Mouse (Mus musculus) heart, embryonic 16.5 days (tissue): ENCODE results near the gene Gm572. TPM values are rescaled to one million over a fixed set of nuclear protein-coding genes. Genes with fewer than 3 reads are reported as not detected.
A peak's percentile ranks its signal among the peaks of the same experiment; 100 is the strongest.

Source experiments
- ATAC-seq: fragments of 200-750 bp; cut with Nextera tagmentation; replicated peaks from 2 replicates; pipeline ENCODE4 v1.8.0; 2017; ENCODE audit warnings: moderate number of reproducible peaks; ENCODE audit not compliant: insufficient read depth, low FRiP score; ENCODE audit errors: extremely low read depth
- H3K27ac ChIP-seq: fragments of 300-500 bp; sonication (generic); 2 replicates; pipeline ENCODE4 v1.5.1; 2014; ENCODE audit warnings: mild to moderate bottlenecking, low read length, control low read depth, moderate library complexity
- H3K27me3 ChIP-seq: fragments of 300-500 bp; sonication (generic); 2 replicates; pipeline ENCODE4 v1.6.1; 2014; ENCODE audit warnings: low read length, mixed read lengths; ENCODE audit not compliant: control insufficient read depth, insufficient read depth
- H3K36me3 ChIP-seq: fragments of 300-500 bp; sonication (generic); 2 replicates; pipeline ENCODE4 v1.6.1; 2014; ENCODE audit not compliant: control insufficient read depth, insufficient read depth
- H3K4me1 ChIP-seq: fragments of 300-500 bp; sonication (generic); 2 replicates; pipeline ENCODE4 v1.6.1; 2014; ENCODE audit warnings: low read length, mixed read lengths; ENCODE audit not compliant: control insufficient read depth, insufficient read depth
- H3K4me2 ChIP-seq: fragments of 300-500 bp; sonication (generic); 2 replicates; pipeline ENCODE4 v1.6.1; 2014; ENCODE audit warnings: low read depth, mild to moderate bottlenecking, control low read depth, low read length
- H3K4me3 ChIP-seq: fragments of 300-500 bp; sonication (generic); 2 replicates; pipeline ENCODE4 v1.5.1; 2014; ENCODE audit warnings: mild to moderate bottlenecking, control low read depth, low read length
- H3K9ac ChIP-seq: fragments of 300-500 bp; sonication (generic); 2 replicates; pipeline ENCODE4 v1.6.1; 2014; ENCODE audit warnings: low read length, control low read depth
- H3K9me3 ChIP-seq: fragments of 300-500 bp; sonication (generic); replicated peaks from 2 replicates; pipeline ENCODE4 v1.6.1; 2016; ENCODE audit warnings: low read length; ENCODE audit not compliant: control insufficient read depth
- WGBS: fragments of 180-500 bp; shearing (Covaris S2); extraction: QIAGEN DNeasy Blood & Tissue Kit; methylation state at CpG from one replicate; pipeline ENCODE4 v1.1.7; 2014; 5-methylcytosine and 5-hydroxymethylcytosine counted together
- polyA plus RNA-seq: library from polyadenylated mRNA; unstranded; fragments of >200 nt; fragmentation: Nextera tagmentation; extraction: Ambion mirVana; gene quantifications from 2 replicates; pipeline ENCODE4 v1.2.1, GENCODE M21; 2015

Gene Gm572
- polyA plus RNA-seq, 1 experiment from 2014 or later: 0.11 TPM

DNA sequence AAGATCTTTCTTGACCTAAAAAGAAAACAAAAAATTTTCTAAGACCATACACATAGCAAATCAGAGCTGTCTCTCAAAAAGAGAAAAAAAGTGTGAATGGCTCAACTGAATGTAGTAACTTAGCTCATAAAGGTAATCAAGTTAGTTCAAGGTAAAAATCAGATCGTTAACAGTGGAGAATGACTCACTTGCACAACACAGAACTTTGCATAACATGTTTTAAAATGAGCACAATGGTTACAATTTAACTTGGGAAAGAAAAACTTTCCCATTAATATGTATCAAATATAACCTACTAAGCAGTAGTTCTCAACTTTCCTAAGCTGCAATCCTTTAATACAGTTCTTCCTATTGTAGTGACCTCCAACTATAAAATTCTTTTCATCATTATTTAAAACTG lies 22.4 kb upstream of the Gm572 start:
- Histone ChIP-seq H3K27ac (no peak overlapping the region), H3K4me3 (no peak overlapping the region), H3K36me3 (peaks cover 74% of the 10 kb centered on the region), H3K27me3 (no peaks in the 10 kb centered on the region), H3K4me2 (no peak overlapping the region), H3K4me1 (peaks cover 18% of the 10 kb centered on the region), H3K9ac (no peak overlapping the region), H3K9me3 (no peaks in the 10 kb centered on the region)
- ATAC-seq: no peak
- WGBS: 97% methylated on average over 1 of the region's 1 CpGs

DNA sequence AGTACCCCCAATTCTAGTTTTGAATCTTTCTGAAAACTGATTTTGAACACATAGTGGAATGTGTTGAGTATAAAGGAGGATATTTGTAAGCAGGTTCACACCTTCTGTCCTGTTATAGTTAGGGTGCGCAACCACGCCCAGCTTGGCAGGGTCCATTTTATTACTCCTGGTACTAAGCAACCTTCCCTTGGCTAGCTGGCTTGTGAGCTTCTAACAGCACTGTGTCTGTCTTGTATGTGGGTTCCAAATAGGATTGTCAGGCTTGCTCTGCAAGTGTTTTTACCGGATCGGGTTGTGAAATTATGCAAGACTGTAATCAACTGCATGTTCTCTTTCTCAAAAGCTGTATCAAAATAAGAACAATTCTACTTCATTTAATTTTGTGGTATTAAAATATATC lies 20.6 kb upstream of the Gm572 start:
- no peak for ATAC-seq
- Histone ChIP-seq H3K27ac (no peak overlapping the region), H3K9me3 (no peaks in the 10 kb centered on the region), H3K4me2 (no peak overlapping the region), H3K4me3 (no peak overlapping the region), H3K27me3 (no peaks in the 10 kb centered on the region), H3K36me3 (peaks cover 65% of the 10 kb centered on the region), H3K9ac (no peak overlapping the region), H3K4me1 (peaks cover 22% of the 10 kb centered on the region)
- WGBS: 94% methylated on average over 4 of the region's 4 CpGs

DNA sequence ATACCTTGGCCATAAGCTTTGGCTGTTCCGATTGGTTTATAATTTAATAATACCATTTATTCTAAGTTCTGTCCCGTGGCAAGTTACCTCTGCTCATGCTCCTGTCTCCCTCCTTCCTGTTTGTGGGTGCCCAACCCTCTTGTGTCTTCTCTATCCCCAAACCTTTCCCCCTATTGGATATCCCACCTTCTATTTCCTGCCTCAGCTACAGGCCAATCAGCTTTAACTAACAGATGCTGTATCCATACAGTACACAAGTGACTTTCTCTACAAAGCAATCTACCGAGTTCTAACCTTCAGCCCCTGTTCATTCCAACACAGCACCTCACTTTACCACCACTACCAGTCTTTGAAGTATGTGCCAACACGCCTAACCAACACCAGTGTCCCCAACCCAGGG lies 19.5 kb upstream of the Gm572 start:
- Histone ChIP-seq H3K9me3 (no peaks in the 10 kb centered on the region), H3K4me3 (no peak overlapping the region), H3K4me1 (peaks cover 23% of the 10 kb centered on the region), H3K36me3 (peaks cover 61% of the 10 kb centered on the region), H3K27me3 (no peaks in the 10 kb centered on the region), H3K9ac (no peak overlapping the region), H3K27ac (no peak overlapping the region), H3K4me2 (no peak overlapping the region)
- 81% methylated on average over 4 of the region's 4 CpGs for WGBS
- no peak for ATAC-seq

DNA sequence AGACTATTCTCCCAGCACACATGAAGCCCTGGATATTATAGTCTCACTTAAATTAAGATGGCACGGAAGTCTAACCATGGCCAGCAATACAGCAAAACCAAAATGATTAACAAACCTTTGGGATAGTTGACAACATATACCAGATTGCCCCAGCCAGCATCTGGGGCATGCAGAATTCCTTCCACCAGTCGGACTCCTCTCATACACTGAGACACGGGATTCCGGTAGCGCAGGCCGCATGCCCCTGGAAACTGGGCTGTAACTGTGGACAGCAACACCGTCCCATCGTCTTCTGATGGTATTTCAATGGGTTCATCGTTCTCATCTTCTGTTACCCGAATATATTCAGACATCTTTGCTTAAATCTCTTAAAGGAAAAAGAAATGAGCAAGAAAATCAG lies 18.1 kb upstream of the Gm572 start:
- peaks cover 23% of the 10 kb centered on the region for H3K4me1 ChIP-seq
- WGBS: 71% methylated on average over 10 of the region's 10 CpGs
- H3K4me3 ChIP-seq: peak overlapping the region; percentile 99
- H3K27me3 ChIP-seq: no peaks in the 10 kb centered on the region
- no peaks in the 10 kb centered on the region for H3K9me3 ChIP-seq
- ATAC-seq: no peak
- H3K36me3 ChIP-seq: peaks cover 47% of the 10 kb centered on the region
- no peak overlapping the region for H3K9ac ChIP-seq
- peak overlapping the region; percentile 74 for H3K4me2 ChIP-seq
- no peak overlapping the region for H3K27ac ChIP-seq

- H3K9ac ChIP-seq: peak overlapping the region; percentile 100
- peak overlapping the region; percentile 74 for H3K4me2 ChIP-seq
- H3K4me3 ChIP-seq: peak overlapping the region; percentile 99
- no peaks in the 10 kb centered on the region for H3K27me3 ChIP-seq
- WGBS: under 1% methylated on average over 57 of the region's 57 CpGs
- H3K9me3 ChIP-seq: no peaks in the 10 kb centered on the region
- peak overlapping the region; percentile 97 for H3K27ac ChIP-seq
- peaks cover 23% of the 10 kb centered on the region for H3K4me1 ChIP-seq
- H3K36me3 ChIP-seq: peaks cover 40% of the 10 kb centered on the region
- peak; percentile 64 for ATAC-seq
Observed at GRCm38 (mm10) chr4:148625756-148626622, 17.1 kb upstream of the Gm572 start.

DNA sequence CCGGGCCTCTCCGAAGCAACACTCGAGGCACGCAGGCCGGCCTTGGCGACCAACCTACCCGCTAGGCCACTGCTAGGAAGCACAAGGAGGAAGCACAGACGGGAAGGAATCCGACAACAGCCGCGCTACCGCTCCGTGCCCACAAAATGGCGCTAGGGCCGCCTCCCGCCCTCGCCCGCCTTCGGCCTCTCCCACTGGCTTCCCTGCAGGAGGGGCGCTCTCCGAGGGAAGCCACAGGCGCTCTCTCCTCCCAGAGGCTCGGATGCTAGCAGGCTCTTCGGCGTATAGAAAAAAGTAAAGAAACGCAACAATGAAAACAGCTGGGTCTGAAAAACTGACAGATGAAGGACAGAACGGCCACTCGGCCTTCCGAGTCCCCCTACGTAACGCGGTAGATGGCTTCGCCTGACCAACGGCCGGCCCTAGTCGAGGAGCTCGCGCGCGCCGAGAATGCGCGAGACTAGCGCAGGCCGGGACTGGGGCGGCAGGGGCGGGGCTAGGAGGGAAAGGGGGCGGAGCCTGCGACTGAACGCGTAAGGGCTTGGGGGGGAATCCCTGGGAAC lies 16.4 kb upstream of the Gm572 start, which contains the start of gene Tardbp:
Gene Tardbp, minus strand, starts transcription at position 397 of the 563 bp plus-strand sequence.
- peak; percentile 95 for ATAC-seq
- under 1% methylated on average over 51 of the region's 51 CpGs for WGBS
- Histone ChIP-seq H3K9me3 (no peaks in the 10 kb centered on the region), H3K27ac (peak within 1 kb of the TSS; percentile 97), H3K4me1 (peaks cover 23% of the 10 kb centered on the region), H3K36me3 (peaks cover 33% of the 10 kb centered on the region), H3K9ac (peak within 1 kb of the TSS; percentile 100), H3K27me3 (no peaks in the 10 kb centered on the region), H3K4me2 (peak within 1 kb of the TSS; percentile 74), H3K4me3 (peak within 1 kb of the TSS; percentile 99)

DNA sequence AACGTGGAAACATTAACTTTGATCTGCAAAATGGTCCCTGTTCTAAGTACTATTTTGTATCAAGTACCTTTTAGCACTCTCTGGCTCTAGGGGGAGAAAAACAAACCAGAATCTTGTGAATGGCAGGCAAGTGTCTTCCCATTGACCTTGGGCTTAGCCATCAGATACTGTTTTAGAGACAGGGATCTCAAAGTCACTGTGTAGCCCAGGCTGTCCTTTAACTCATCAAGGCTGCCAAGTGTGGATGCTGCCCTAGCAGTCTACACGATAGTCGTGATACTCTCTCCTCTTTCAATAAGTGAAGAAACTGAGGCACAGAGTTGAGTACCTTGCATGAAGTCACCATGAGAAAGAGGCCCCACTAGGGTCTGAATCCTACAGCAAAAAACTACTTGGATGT lies 15.9 kb upstream of the Gm572 start:
- peaks cover 23% of the 10 kb centered on the region for H3K4me1 ChIP-seq
- no peaks in the 10 kb centered on the region for H3K9me3 ChIP-seq
- H3K27me3 ChIP-seq: no peaks in the 10 kb centered on the region
- peak overlapping the region; percentile 62 for H3K4me2 ChIP-seq
- H3K27ac ChIP-seq: peak overlapping the region; percentile 32; the same call in 1 of the 2 replicates
- ATAC-seq: no peak
- H3K4me3 ChIP-seq: peak overlapping the region; percentile 99
- H3K9ac ChIP-seq: peak overlapping the region; percentile 100
- H3K36me3 ChIP-seq: peaks cover 28% of the 10 kb centered on the region
- 66% methylated on average over 3 of the region's 3 CpGs for WGBS

DNA sequence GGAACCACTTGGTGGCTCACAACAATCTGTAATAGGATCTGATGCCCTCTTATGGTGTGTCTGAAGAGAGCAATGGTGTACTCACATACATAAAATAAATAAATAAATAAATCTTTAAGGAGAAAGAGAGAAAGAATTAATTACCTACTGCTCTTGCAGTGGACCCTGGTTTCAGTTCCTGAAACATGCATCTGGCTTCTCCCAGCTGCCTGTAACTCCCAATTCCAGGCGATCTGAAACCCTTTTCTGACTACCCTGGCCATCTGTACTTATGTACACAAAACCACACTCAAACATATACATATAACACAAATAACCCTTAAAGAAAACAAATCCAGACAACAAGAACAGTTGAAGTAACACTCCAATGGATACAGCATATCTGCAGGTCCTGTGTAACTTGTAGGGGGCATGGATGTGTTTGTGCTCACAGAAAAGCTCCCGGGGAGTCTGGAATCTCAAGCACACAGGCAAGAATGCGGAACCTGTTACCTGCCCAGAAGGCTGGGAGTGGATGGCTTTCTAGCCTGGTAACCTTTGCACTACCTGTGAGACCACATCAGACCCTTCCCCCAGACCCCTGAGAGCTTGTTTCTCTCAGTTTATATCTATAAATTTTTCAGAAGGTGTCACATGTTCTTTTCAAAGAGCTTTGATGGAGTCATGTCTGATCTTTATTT lies 11.0 kb upstream of the Gm572 start:
- Histone ChIP-seq H3K4me2 (no peak overlapping the region), H3K9me3 (no peaks in the 10 kb centered on the region), H3K9ac (no peak overlapping the region), H3K36me3 (no peaks in the 10 kb centered on the region), H3K27ac (no peak overlapping the region), H3K4me1 (peaks cover 4% of the 10 kb centered on the region), H3K27me3 (no peaks in the 10 kb centered on the region), H3K4me3 (no peak overlapping the region)
- 68% methylated on average over 3 of the region's 3 CpGs for WGBS
- ATAC-seq: no peak
